Mouse (Mus musculus) E14TG2a.4 (cell line): Measurements from ENCODE around the gene Cfl2.

Experiments used
- CTCF ChIP-seq: conservative IDR thresholded peaks from 2 replicates; pipeline ENCODE4 v1.5.1; 2014; ENCODE audit warnings: low read length
- NANOG ChIP-seq: IDR thresholded peaks from 2 replicates; pipeline ENCODE4 v1.6.1; 2014; ENCODE audit warnings: borderline replicate concordance, low read length, mixed read lengths

GRCm38 (mm10) chr12:54820684-54821161, 42.0 kb downstream of the Cfl2 start:
- TF ChIP-seq CTCF (no peak), NANOG (no peak)
